Mouse (Mus musculus): ENCODE measurements around the gene Donson.
"Not testable (repeated sequence)": the region's sequence is repeated elsewhere in the genome, so short reads cannot be mapped to it uniquely, and the experiment has no call there.

Gene Donson

DNA sequence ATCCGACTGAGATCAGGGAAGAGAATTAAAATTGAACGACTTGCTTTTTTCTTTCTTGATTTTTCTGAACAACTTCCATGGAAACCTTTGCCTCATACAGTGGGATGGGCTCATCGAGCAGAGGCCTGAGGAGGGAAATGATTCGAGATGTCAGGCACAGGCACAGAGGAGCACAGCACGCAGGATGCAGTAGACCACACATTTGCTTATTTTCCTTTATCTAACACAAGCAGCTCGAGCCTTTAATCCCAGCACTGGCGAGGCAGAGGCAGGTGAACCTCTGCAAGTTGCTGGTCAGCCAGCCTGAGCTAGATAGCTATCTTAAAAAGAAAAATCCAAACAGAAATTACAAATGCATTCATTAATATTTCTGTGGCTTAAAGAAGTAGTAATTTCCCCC, 1.2 kb upstream of the Donson start:
- DNase-seq (ENCODE audit: low read depth, low spot score), result peak; percentile 23

DNA sequence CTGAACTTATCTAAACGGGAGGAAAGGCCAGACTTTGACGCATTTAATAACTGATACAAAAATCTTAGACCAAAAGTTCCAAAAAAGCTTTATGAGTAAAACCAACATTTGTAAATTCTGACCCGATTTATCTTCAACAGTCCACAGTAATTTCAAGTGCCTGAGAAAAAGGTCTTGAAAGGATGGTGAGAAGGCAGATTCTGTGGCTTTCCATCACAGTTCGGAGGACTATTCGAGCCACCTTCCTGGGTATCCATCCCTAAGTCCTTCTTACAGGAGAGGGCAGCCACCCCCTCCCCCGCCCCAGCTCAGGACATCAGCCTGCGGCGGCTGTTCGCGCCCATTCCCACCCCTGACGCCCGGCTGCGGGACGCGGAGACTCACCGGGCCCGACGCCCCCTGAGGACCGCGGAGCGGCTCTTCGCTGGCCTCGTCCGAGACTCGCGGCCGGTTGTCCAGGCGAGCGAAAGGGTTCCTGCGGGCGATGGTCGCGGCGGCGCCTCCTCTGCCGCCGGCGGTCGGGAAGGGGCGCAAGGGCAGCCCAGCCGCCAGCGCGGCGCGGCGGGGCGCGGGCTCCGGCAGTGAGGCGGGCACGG, 449 bp downstream of the Donson start:
- no peak for DNase-seq (ENCODE audit: low read depth, low spot score)

DNA sequence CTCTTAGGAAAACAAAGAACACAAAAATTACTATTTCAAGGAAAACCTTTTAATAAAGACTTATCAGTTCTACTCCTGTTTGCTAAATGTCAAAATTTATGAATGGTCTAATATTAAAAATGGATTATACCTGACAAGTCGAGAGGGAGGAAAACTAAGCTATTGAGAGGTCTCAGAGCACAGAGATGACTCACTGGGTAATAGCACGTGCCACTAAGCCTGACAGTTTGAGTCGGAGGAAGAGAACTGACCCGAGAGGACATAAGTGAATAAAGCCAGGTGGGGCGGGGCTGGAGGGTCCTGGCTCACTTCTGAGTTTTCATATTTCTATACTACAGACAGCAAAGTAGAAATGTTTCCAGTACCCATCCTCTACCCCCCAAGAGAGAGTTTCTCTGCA, 2.2 kb downstream of the Donson start:
- no peak for DNase-seq (ENCODE audit: low read depth, low spot score)

DNA sequence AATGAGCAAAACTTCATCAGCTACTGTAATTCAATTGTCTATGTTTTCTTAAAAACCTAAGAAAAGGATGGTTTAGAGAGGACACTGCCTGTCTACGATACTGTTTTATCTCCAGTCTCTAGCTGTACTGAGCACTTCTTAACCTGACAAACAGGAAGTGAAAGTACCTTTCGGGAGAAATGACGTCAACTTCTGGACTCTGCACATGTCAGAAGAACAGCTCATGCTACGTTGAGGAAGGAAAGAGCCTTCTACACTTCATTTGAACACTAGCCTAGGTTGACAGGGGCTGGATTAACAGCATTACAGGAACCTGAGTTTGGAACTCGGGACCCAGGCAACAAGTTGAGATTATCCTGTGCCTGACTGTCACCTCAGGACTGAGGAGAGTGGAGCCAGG, 3.0 kb downstream of the Donson start:
- peak; percentile 91 for DNase-seq (ENCODE audit: low read depth, low spot score)

DNA sequence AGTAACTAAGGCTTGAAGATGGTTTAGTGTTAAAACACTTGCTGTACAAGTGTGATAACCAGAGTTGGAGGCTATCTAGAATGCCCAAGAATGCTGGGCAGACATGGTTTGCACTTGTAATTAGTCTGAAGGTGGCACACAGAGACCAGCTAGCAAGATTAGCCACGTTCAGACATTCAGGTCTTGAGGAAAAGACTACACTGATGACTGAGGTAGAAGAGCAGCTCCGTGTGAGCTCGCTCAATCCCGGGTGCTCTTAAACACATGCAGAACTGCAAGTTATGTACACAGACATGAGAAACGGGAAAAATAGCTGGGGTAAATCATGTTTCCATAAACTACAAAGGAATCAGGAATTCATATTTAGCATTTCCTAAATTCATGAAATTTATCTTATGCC, 7.9 kb downstream of the Donson start:
- no peak for DNase-seq (ENCODE audit: low read depth, low spot score)

DNA sequence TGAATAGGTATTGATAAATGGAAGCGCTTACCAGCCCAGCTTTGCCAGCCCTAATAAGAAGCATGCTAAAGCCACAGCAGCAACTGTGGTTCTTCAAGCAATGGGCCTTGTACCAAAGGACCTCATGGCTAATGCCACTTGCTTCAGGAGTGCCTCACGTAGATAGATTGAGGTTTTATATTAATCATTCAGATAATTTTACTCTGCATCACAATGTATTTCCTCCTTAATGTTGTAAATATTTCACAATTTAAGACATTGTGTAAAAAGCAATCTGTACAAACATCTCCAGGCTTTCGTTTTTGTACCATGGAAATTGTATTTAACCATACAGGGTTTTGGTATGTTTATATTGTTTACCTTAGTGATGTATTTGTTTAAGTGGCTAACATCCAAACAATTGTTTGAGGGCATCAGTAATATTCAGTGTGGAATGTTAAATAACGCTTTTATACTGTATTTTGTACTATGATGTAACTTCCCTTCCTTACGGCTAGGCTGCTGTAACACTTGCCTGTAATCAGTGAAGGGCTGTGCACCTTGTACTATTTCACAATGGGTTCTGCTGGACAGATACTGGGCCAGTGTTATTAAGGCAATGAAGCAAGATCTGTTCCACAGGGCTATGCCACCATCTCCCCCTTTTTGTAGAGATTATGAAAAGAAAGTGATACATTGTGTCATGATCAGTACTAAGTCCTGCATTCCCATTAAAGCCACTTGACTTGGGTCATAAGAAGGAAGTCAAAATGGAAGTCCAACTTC, 10.2 kb downstream of the Donson start:
- no peak for DNase-seq (ENCODE audit: low read depth, low spot score)

DNA sequence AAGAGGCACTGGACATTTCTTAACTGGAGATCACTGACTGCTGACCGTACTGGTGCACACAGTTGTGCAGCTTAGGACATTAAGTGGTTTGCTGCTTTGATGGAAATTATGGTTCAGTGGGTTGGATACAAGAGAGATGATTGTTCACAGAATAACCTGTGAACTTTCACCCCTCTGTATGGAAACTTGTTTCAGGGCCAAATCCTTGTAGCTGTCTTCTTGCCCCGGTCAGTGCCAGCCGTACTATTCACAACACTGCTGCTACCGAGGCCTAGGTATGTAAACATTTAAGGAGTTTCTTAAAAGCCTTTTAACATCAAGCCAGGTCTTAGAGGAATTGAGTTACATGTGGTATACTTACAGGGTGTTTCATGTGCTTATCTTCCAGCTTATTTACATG, 14.1 kb downstream of the Donson start:
- DNase-seq (ENCODE audit: low read depth, low spot score), result no peak

DNA sequence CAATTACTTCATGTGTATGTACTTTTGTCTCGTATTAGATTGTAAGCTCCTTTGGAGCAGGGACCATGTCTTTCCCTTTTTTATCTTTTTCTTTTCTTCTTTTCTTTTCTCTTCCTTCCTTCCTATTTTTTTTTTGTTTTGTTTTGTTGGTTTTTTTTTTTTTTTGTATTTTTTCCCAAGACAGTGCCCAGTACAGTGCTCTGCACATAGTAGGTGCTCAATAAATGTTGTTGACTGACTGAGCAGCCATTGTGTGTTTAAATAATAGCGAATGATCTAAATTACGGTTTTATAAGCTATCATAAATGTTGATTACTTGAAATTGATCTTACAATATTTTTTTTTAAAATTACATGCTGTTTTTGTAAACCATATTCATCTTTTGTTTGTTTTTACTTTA, 24.8 kb downstream of the Donson start:
- DNase-seq (ENCODE audit: low read depth, low spot score), result no peak

DNA sequence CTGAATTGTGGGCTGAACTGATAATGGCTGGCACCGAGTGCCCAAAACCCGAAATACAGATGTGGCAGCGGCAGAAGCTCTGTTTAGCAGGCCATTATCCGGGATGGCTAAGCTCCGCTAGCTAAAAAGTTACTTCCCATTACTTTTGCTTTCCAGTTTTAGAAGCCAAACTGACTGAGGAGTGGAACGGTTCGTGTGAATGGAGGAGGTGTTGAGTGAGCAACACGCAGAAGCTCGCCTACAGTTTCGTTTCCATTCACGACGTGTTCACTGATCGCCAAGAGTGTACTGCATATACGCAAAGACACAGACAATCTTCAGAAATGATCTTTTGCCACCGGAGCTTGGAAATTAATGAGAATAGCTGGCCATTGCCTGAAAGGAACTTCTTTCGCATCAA, 26.2 kb downstream of the Donson start:
- DNase-seq (ENCODE audit: low read depth, low spot score), result no peak

DNA sequence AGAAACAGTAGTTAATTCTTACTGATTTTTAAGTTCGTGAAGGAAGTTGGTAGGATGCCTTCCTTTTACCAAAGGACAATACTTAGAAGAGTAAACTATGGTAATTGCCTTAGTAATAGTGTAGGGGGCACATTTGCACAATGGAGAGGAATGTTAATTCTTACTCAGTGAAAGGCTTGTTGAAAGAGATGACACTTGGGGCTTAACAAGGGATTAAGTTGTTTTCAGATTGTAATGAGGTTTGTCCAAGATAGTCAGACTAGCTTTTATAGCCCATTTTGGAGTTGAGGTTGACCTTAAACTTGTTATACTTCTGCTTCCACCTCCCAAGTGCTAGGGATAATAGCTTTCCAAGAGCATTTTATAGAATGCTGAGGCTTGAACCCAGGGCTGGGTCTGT, 27.2 kb downstream of the Donson start:
- DNase-seq (ENCODE audit: low read depth, low spot score), result no peak

DNA sequence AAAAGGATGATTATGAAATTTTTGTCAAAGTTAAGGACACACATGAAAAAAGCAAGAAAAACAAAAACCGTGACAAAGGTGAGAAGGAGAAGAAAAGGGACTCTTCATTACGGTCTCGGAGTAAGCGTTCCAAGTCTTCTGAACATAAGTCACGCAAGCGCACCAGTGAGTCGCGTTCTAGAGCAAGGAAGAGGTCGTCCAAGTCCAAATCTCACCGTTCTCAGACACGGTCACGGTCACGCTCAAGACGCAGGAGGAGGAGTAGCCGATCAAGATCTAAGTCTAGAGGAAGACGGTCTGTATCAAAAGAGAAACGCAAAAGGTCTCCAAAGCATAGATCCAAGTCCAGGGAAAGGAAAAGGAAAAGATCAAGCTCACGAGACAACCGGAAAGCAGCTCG, 28.8 kb downstream of the Donson start:
- DNase-seq (ENCODE audit: low read depth, low spot score), result no peak

DNA sequence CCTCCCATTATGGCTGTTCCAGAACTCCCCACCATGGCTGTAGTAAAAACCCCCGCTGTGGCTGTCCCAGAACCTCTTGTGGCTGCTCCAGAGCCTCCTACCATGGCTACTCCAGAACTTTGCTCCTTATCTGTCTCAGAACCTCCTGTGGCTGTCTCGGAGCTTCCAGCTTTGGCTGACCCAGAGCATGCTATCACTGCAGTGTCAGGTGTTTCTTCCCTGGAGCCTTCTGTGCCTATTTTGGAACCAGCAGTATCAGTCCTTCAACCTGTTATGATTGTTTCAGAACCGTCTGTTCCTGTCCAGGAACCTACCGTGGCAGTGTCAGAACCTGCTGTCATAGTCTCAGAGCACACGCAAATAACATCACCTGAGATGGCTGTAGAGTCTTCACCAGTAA, 30.1 kb downstream of the Donson start:
- no peak for DNase-seq (ENCODE audit: low read depth, low spot score)

DNA sequence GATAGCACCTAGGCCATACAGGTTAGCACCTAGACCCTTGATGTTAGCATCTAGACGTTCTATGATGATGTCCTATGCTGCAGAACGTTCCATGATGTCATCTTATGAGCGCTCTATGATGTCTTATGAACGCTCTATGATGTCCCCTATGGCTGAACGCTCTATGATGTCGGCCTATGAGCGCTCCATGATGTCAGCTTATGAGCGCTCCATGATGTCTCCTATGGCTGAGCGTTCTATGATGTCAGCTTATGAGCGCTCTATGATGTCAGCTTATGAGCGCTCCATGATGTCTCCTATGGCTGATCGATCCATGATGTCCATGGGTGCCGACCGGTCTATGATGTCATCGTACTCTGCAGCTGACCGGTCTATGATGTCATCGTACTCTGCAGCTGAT, 31.3 kb downstream of the Donson start:
- DNase-seq (ENCODE audit: low read depth, low spot score), result no peak

DNA sequence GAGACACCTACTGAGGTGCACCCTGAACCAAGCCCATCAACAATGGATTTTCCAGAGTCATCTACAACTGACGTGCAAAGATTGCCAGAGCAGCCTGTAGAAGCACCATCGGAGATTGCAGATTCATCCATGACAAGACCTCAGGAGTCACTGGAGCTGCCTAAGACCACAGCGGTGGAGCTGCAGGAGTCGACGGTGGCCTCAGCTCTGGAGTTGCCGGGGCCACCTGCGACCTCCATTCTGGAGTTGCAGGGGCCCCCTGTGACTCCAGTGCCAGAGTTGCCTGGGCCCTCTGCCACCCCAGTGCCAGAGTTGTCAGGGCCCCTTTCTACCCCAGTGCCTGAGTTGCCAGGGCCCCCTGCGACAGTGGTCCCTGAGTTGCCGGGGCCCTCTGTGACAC, 33.3 kb downstream of the Donson start:
- DNase-seq (ENCODE audit: low read depth, low spot score), result no peak

DNA sequence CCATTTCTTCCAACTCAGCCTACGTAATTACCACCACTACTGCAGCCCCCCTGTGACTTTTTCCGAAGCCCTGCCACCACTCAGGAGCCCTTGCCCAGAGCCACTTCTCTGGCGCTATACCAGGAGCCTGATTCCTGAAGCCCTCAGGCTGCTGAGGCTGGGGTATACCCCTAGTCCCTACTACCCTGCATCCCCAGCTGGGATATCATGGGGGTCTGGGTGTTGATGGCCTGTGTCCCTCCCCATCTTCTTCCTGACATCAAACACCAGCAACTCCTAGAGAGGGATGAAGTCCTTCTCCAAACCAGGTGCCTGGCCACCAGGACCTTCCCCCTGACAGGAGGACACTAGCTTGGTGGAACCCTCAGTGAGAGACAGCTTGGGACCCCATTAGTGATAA, 36.4 kb downstream of the Donson start:
- DNase-seq (ENCODE audit: low read depth, low spot score), result no peak

DNA sequence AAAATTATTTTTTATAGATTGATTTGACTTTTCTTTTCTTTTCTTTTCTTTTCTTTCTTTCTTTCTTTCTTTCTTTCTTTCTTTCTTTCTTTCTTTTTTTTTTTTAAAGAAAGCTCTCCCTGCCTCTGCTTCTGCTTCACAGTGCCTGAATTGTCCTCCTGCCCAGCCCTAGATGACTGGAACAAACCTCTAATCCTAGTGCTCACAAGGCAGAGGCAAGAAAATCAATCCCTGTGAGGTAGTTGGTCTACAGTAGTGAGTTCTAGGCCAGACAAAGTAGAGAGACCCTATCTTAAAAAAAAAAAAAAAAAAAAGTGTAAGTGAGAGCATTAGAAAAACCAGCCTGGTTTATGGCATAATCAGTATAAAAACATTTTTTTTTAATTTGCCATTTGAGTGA, 38.8 kb downstream of the Donson start:
- DNase-seq (ENCODE audit: low read depth, low spot score), result no peak

DNA sequence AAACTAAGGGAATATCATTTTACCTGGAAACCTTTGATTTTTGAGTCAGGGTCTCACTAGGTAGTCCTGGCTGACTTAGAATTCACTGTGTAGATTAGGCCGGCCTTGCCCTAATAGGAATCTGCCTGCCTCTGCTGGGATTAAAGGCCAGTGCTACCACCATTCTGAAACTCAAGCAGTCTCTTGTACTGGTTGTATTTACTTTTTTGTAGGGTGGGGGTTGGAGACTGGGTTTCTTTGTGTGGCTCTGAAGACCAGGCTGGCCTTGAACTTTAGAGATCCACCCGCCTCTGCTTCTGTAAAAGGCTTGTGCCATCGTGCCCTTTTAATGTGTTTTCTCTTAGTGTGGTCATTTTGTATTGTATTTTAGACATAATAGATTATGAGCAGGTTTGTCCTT, 39.3 kb downstream of the Donson start:
- no peak for DNase-seq (ENCODE audit: low read depth, low spot score)

DNA sequence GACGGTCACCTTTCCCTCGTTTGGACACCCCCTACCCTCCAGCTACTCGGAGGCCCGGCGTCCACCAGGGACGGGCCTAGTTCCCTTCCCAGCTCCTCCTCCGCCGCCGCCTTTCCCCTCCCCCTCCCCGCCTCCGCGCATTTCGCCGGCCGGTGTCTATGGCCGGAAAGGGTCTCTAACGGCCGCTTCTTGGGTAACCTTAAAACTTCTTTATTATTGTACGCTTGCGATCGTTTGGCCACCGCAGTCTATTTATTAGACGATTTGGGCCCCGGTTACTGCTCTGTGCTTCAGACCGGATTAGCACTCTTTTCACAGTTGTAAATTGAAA, 40.4 kb downstream of the Donson start:
- no peak for DNase-seq (ENCODE audit: low read depth, low spot score)

DNA sequence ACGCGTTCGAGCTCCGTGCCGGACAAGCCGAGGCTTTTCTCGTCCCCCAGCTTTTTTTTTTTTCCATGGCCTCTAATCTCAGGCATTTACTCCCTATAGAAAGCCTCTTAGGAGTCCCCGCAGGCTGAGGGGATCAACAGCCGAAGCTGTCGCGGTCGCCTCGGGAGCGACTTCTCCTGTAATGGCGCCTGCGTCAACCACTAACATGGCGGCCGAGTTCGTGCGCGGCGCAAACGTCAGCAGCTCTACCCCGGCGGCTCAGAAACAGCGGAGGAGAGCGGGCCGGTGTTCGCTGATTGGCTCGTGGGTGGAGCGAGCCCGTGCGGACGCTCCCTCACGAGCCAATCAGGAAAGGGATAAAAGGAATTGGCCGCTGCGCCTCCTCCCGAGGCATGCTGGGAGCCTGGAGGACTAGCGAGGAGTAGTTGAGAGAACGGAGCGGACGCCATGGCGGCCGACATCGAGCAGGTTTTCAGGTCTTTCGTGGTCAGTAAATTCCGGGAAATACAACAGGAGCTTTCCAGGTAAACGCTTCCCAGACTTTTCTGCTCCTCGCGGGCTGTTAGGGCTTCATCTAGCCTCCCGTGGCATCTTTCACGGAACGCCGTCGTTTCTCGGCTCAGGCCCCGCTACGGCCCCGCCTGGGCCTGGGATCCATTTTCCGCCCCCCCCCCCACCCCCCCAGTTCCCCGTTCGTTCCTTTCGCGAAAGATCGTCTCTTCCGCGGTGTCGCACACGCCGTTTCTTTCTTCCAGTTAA, 40.9 kb downstream of the Donson start, which contains the start of gene Son:
Gene Son (plus strand): TSS at position 46 of the 759 bp plus-strand sequence.
- peak; percentile 99 for DNase-seq (ENCODE audit: low read depth, low spot score)

DNA sequence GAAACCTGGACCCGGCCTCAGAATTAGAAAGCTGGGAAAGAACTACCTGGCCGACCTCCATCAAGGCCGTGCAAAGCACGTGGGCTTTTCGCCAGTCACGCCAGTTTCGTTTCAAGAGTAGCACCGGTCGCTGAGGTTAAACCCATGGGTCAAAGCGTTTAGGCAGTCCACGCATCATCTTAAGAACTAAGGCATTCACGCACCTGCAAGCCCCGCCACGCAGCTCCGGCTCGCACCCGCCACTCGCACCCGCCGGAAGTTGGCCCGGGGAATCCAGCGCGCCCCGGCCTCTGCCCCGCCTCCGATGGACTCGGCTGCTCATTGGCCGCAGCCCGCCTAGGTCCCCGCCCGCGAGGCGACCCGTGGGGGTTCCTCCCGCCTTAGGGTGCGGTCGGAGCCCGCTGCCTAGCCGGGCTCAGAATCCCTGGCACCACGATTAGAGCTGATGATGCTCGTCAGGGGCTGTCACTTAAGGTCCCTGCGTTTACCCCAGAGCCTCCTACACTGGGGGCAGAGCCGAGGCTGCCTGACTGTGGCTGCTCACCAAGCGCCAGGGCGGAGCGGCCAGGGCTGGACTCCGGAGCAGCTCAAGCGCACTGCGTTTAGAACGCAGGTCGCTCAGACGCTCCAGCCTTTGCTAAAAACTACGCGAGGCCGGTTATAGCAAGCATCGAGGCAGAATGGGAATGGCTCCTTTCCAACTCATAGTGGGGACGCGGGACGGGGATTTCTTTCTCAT, 41.7 kb downstream of the Donson start, which contains the start of gene Gart:
Gene Gart (minus strand): TSS at position 272 of the 739 bp plus-strand sequence.
- DNase-seq (ENCODE audit: low read depth, low spot score), result peak; percentile 94

DNA sequence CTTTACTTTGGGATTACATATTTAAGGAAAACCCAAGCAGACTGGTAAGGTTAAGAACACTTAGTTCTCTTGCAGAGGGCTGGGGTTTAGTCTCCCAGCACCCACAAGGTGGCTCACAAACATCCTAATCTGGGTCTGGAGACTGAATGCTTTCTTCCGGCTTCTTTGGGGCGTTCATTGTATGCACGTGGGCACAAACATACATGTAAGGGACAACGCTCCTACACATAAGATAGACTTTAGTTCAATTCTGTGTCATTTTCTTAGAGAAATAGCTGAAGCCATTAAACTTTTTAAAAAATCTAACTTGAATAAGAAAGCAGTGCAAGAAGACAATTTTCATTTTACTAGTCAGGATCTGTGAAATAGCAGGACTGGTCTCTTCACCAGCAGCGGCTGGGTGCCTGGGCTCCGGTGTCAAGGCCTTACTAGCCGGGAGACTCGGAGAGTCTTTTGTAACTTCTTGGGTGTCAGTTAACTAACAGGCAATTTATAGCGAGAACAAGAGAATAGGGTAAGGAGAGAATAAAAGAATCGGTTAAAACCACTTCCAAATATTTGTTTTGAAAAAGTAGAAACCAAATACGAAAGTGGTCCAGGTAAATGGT, 42.5 kb downstream of the Donson start:
- DNase-seq (ENCODE audit: low read depth, low spot score), result peak; percentile 83

DNA sequence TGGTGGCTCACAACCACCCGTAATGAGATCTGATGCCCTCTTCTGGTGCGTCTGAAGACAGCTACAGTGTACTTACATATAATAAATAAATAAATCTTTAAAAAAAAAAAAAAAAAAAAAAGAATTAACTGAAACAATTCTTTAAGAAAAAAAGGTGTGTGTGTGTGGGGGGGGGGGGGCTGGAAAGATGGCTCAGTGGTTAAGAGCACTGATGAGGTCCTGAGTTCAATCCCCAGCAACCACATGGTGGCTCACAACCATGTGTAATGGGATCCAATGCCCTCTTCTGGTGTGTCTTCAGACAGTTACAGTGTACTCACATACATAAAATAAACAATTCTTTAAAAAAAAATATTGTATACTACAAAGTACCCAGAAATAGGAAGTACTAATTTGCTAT, 43.1 kb downstream of the Donson start:
- DNase-seq (ENCODE audit: low read depth, low spot score), result not testable (repeated sequence)
